Mouse (Mus musculus): ENCODE measurements around the gene Dennd1a. TPM values are rescaled to one million over a fixed set of nuclear protein-coding genes. Genes with fewer than 3 reads are reported as not detected.
A peak's percentile ranks its signal among the peaks of the same experiment; 100 is the strongest.
"Not testable (repeated sequence)": the region's sequence is repeated elsewhere in the genome, so short reads cannot be mapped to it uniquely, and the experiment has no call there.

Dennd1a gene
- total RNA-seq, 4 experiments from 2014 or later = 70.3 to 95.1 (median 85.8) TPM

- no peak for DNase-seq (ENCODE audit: low spot score in 2 of 2)
These were observed 305.4 kb downstream of the Dennd1a start for GRCm38 (mm10) chr2:37981562-37982403.

DNA sequence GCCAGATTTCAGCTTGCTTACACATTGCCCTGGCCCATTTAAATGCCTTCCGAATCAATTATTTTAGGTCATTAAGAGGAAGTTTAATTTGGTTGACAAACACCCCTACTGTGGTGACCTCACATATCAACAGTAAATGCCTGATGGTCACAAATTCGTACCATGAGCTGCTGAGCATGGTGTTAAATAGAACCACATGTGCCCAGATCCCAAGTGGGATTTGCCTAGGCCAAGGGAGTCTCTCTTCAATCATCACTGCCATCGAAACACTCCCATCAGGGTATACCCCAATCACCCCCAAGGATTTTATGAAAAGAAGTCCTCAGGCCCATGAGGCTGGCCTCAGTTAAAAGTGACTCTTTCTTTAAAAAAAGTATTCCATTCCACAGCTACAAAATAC, 313.0 kb downstream of the Dennd1a start:
- no peak for DNase-seq (ENCODE audit: low spot score in 2 of 2)

DNA sequence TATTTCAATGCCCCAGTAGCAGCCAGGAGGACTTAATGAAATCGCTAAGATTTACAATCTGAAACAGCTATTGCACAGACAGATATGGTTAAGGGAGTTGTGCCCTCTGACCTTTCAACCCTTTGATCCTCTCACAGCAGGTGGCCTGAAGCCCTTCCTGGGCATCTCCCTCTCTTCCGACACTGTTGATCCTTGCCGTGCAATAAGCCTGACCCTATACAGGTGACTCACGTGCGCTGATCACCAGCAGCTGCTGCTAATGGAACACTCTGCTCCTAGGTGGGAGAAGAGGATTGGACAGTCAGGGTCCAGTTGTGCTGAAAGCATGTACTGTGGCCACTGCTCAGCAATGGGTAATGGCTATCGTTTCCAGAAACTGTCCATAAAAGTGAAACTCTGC, 314.6 kb downstream of the Dennd1a start:
- no peak for DNase-seq (ENCODE audit: low spot score in 2 of 2)

- no peak for DNase-seq (ENCODE audit: low spot score in 2 of 2)
These were observed 315.5 kb downstream of the Dennd1a start for GRCm38 (mm10) chr2:37971726-37972125.

- no peak for DNase-seq (ENCODE audit: low spot score in 2 of 2)
These were observed 317.3 kb downstream of the Dennd1a start for GRCm38 (mm10) chr2:37969713-37970485.

- no peak for DNase-seq (ENCODE audit: low spot score in 2 of 2)
These were observed 322.7 kb downstream of the Dennd1a start for GRCm38 (mm10) chr2:37964534-37964933.

- DNase-seq (ENCODE audit: low spot score in 2 of 2) = peak; percentile 48 to 65
These were observed 323.8 kb downstream of the Dennd1a start for GRCm38 (mm10) chr2:37963362-37963761.

GRCm38 (mm10) chr2:37948424-37948823, 338.8 kb downstream of the Dennd1a start:
- DNase-seq (ENCODE audit: low spot score in 2 of 2) = no peak

DNA sequence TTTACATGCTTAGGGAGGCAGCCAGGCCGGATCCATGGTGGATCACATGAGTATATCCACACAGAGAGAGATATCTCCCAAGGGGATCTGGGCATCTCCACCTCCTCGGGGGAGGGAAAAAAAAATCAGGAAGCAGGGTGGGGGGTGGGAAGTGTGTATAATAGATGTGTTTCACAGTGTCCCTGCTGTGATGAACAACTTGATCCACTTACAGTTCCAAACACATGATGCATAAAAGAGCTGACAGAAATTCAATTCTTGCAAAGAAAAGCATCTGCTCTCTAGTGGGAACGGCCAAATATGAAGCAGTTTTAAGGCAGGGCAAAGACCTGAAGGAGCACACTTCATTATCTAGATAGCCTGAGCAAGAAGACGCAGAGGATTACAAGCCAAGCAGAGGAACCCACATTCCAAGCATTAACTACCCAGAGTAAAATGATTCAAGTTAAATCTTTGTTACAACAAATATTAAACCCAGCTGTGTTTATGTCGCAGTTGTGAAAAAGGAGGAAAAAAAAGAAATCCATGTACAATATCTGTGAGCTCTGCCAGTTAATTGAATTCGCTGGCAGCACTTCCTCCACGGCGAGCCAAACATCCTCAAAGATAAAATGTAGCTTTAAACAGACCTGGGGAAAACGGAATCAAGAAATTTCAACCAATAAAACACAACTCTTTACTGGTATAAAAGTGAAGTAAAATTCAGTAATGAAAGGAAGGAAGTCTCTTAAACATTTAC, 341.4 kb downstream of the Dennd1a start:
- peak in 1 of 2 experiments; percentile 43 for DNase-seq (ENCODE audit: low spot score in 2 of 2)

- no peak for DNase-seq (ENCODE audit: low spot score in 2 of 2)
These were observed 344.3 kb downstream of the Dennd1a start for GRCm38 (mm10) chr2:37942906-37943305.

DNA sequence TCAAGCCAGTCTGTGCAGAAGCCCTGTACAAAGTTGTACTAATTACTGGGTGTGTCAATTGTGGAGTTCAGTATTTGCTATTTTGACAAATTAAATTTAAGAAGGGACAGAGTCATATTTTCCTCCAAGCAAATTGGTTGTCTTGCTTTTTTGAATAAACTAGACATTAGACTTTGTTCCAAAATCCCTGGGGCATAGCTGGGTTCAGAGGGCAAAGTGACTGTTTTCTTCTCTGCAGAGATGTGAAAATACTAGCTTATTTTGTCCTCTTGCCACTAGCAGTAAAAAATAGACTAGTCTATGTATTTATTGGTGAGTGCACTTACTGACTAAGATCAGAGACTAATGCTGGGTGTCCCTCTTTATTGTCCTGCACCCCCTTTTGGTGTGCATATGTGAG, 345.4 kb downstream of the Dennd1a start:
- DNase-seq (ENCODE audit: low spot score in 2 of 2) = no peak

- no peak for DNase-seq (ENCODE audit: low spot score in 2 of 2)
These were observed 346.3 kb downstream of the Dennd1a start for GRCm38 (mm10) chr2:37940845-37941361.

DNA sequence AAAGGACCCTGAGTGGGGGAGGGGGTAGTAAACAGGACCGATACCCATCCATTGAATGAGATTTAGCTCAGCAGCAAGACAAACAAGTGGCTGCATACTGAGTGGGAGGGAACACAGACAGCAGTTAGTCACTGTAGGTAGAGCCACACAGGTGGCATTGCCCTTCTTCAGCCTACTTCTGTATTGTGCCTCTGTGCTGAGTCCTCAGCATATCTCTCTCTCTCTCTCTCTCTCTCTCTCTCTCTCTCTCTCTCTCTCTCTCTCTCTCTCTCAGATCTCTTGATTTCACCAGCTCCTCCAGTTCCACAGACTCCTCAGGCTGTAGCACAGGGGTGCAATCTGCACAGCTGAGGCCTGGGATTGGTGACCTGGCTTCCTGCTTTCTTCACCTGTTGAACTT, 347.2 kb downstream of the Dennd1a start:
- no peak for DNase-seq (ENCODE audit: low spot score in 2 of 2)

DNA sequence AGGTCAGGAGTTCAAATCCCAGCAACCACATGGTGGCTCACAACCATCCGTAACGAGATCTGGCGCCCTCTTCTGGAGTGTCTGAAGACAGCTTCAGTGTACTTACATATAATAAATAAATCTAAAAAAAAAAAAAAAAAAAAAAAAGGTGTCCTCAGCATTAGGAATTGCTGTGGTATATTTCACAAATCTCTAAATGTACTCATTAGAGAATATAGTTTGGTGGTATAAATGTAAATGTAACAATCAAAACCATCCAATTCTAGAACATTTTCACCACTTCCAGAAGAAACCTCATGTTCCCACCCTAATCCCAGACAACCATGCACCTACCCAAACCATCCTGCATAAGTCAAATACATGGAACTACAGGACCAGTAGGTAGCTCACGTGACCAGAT, 350.3 kb downstream of the Dennd1a start:
- DNase-seq (ENCODE audit: low spot score in 2 of 2) = not testable (repeated sequence)

- DNase-seq (ENCODE audit: low spot score in 2 of 2) = no peak
These were observed 354.9 kb downstream of the Dennd1a start for GRCm38 (mm10) chr2:37932240-37932639.

GRCm38 (mm10) chr2:37931018-37931930, 355.9 kb downstream of the Dennd1a start:
- DNase-seq (ENCODE audit: low spot score in 2 of 2) = no peak

DNA sequence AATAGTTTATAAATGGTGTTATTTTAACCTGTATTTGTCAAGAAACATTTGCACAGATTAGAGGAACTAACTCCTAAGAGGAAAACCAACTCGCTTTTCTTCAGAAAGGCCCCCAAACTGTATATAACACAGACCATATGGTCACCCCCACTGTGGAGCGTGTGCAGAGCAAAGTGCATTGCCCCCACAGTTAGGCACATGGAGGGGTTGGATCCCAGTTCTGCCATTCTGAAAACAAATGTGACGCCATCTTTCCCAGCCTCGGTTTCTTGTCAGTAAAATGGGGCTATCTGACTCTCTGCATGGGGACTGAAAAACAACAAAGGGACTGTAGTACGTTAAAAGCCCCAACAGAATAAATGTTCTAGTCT, 361.1 kb downstream of the Dennd1a start:
- DNase-seq (ENCODE audit: low spot score in 2 of 2) = no peak

DNA sequence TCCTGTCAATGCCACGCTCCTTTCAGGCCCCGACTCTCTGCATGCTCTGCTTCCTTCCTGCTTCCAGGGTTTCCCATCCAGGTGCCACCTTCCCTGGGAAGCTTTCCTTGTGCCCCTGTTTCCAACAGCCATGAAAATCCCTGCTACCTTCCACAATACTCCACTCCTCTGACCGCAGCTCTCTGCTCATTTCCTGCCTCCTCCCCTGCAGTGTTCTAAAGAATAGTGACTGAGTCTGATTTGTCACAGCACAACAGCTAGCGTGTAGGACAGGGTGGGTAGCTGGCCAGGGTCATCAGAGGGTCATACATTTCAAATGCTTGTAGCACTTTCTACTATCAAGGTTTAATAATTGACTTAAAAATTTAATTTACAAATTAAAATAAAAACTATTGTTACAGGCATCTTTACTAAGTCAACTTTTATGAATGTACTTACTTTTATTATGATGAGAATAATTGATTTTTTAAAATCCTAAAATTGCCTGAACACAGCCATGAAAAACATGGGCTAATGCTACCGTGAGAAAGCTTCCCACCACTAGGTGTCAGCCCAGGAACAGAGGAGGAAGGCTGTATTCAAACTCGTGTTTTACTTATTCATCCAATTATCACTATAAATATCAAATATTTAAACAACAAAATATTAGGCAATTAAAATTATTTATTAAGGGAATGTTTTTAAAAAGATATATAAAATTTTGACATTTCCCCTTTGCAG, 361.6 kb downstream of the Dennd1a start:
- DNase-seq (ENCODE audit: low spot score in 2 of 2) = peak in 1 of 2 experiments; percentile 33

DNA sequence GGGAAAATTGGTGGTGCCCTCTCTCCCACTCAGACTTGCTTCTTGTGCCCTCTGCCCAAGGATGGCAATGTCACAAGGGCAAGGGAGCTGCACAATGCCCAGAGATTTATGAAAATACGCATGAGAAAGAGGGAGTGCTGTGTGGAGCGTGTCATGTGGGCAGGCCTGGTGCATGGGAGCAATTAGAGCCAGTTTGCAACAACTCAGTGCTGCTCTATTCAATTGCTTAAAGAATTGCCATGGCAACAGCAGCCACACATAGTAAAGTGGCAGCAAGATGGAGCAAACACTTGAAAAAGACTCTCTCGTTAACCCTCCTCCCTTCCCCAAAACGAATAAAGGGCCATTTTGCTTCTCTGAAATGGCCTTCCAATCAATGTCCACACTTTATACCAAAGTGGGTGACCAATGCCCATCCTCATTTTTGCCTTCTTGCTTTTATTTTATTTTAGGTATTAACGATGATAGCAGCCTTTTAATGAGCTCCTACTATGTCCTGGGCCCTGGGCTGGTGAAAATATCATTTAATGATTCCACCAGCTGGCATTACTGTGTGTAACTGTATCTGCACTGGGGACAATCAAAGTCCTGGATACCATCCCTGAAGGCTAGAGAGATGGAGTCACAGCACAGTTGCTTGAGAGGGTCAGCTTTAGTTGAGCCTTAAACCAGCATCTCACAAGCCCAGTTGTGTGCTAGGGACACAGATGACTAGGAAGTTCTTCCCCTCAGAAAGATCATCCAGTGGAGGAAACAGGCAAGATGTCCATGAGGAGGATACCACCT, 378.3 kb downstream of the Dennd1a start:
- peak in 1 of 2 experiments; percentile 21 for DNase-seq (ENCODE audit: low spot score in 2 of 2)

Data from layer of hippocampus, adult 8-10 months (tissue).